Mouse (Mus musculus) yolk sac, embryonic 10.5 days (tissue): ENCODE measurements around the gene Agbl2.

ENCODE experiments used
- DNase-seq: peaks from one replicate; pipeline ENCODE4 v3.0.0-alpha.2; 2017; ENCODE audit warnings: low spot score

Agbl2 gene

GRCm38 (mm10) chr2:90871180-90871961 lies 88.8 kb downstream of the Agbl2 start:
- DNase-seq: no peak

GRCm38 (mm10) chr2:90874025-90874424 lies 91.5 kb downstream of the Agbl2 start:
- DNase-seq: no peak

GRCm38 (mm10) chr2:90875239-90875638 lies 92.7 kb downstream of the Agbl2 start:
- no peak for DNase-seq

GRCm38 (mm10) chr2:90877584-90878259 lies 95.2 kb downstream of the Agbl2 start:
- no peak for DNase-seq

GRCm38 (mm10) chr2:90879419-90879818 lies 96.9 kb downstream of the Agbl2 start:
- DNase-seq: no peak

GRCm38 (mm10) chr2:90880144-90880785 lies 97.7 kb downstream of the Agbl2 start:
- no peak for DNase-seq

GRCm38 (mm10) chr2:90881824-90882223 lies 99.3 kb downstream of the Agbl2 start:
- no peak for DNase-seq
